Mouse (Mus musculus) MEL (cell line): ENCODE measurements around the gene Fam110a. TPM values are rescaled to one million over a fixed set of nuclear protein-coding genes. Genes with fewer than 3 reads are reported as not detected.
A peak's percentile ranks its signal among the peaks of the same experiment; 100 is the strongest.

Experiments
- DNase-seq: peaks from one replicate; pipeline ENCODE4 v3.0.0; 2011; ENCODE audit warnings: low read depth, low spot score
- H3K27ac ChIP-seq: 2 replicates; pipeline ENCODE4 v1.5.1; 2012; ENCODE audit warnings: low read depth, mild to moderate bottlenecking, control low read depth, low read length, moderate library complexity; ENCODE audit not compliant: control insufficient read depth
- H3K27me3 ChIP-seq, 2 experiments: fragments of 150-350 bp in 1 of 2; sonication (generic) in 1 of 2; 2 replicates each; pipeline ENCODE4 v1.6.1; 2012; ENCODE audit warnings: low read length in 2 of 2, mild to moderate bottlenecking in 2 of 2, improper control_type of control experiment in 1 of 2, moderate library complexity in 1 of 2; ENCODE audit not compliant: insufficient read depth in 2 of 2, control insufficient read depth in 1 of 2
- H3K36me3 ChIP-seq, 2 experiments: 2 replicates each; pipeline ENCODE4 v1.6.1; 2012 to 2014; ENCODE audit warnings: low read length in 2 of 2, improper control_type of control experiment in 1 of 2, inconsistent platforms in 1 of 2, mild to moderate bottlenecking in 1 of 2; ENCODE audit not compliant: insufficient read depth in 2 of 2, control insufficient read depth in 1 of 2
- H3K4me1 ChIP-seq, 2 experiments: fragments of 150-350 bp in 1 of 2; sonication (generic) in 1 of 2; 2 replicates each; pipeline ENCODE4 v1.6.1; 2012; ENCODE audit warnings: low read length in 2 of 2, improper control_type of control experiment in 1 of 2, mild to moderate bottlenecking in 1 of 2; ENCODE audit not compliant: insufficient read depth in 2 of 2, control insufficient read depth in 1 of 2
- H3K4me3 ChIP-seq, 2 experiments: fragments of 150-350 bp in 1 of 2; sonication (generic) in 1 of 2; 2 replicates each; pipeline ENCODE4 v1.5.1; 2012; ENCODE audit warnings: low read depth in 2 of 2, low read length in 2 of 2, mild to moderate bottlenecking in 2 of 2, moderate library complexity in 2 of 2, control low read depth in 1 of 2, improper control_type of control experiment in 1 of 2; ENCODE audit not compliant: control insufficient read depth in 1 of 2, insufficient read depth in 1 of 2
- H3K79me2 ChIP-seq: 2 replicates; pipeline ENCODE4 v1.6.1; 2012; ENCODE audit warnings: mild to moderate bottlenecking, low read length, moderate library complexity; ENCODE audit not compliant: control insufficient read depth, poor library complexity, insufficient read depth
- H3K9ac ChIP-seq: 2 replicates; pipeline ENCODE4 v1.6.1; 2012; ENCODE audit warnings: low read depth, mild to moderate bottlenecking, control low read depth, low read length, moderate library complexity; ENCODE audit not compliant: control insufficient read depth, poor library complexity, severe bottlenecking
- H3K9me3 ChIP-seq: fragments of 150-350 bp; sonication (generic); replicated peaks from 2 replicates; pipeline ENCODE4 v1.6.1; 2012; ENCODE audit warnings: mild to moderate bottlenecking, low read length, improper control_type of control experiment, moderate library complexity; ENCODE audit not compliant: insufficient read depth
- CHD2 ChIP-seq: IDR thresholded peaks from 2 replicates; pipeline ENCODE4 v1.6.1; 2011; ENCODE audit warnings: low read length, improper control_type of control experiment
- E2F4 ChIP-seq: IDR thresholded peaks from 2 replicates; pipeline ENCODE4 v1.6.1; 2011; ENCODE audit warnings: low read depth, low read length, improper control_type of control experiment, borderline replicate concordance
- GATA1 ChIP-seq: IDR thresholded peaks from 2 replicates; pipeline ENCODE4 v1.6.1; 2011; ENCODE audit warnings: low read depth, low read length, improper control_type of control experiment
- KAT2A ChIP-seq: conservative IDR thresholded peaks from 2 replicates; pipeline ENCODE4 v1.6.1; 2012; ENCODE audit warnings: low read depth, low read length, improper control_type of control experiment, inconsistent platforms
- MEF2A ChIP-seq: IDR thresholded peaks from 2 replicates; pipeline ENCODE4 v1.6.1; 2014; ENCODE audit warnings: low read depth, mild to moderate bottlenecking, inconsistent platforms, low read length, improper control_type of control experiment; ENCODE audit not compliant: poor library complexity, insufficient replicate concordance, severe bottlenecking; ENCODE audit errors: extremely low read depth
- MYC ChIP-seq: IDR thresholded peaks from 2 replicates; pipeline ENCODE4 v1.6.1; 2011; ENCODE audit warnings: low read depth, mild to moderate bottlenecking, low read length, improper control_type of control experiment, moderate library complexity
- POLR2A ChIP-seq, 2 experiments: IDR thresholded peaks; 2 replicates each; pipeline ENCODE4 v1.6.1; 2011 to 2012; ENCODE audit warnings: low read length in 2 of 2, mild to moderate bottlenecking in 2 of 2, control low read depth in 1 of 2, improper control_type of control experiment in 1 of 2, low read depth in 1 of 2, moderate library complexity in 1 of 2; ENCODE audit not compliant: control insufficient read depth in 1 of 2, insufficient read depth in 1 of 2, poor library complexity in 1 of 2
- POLR2AphosphoS5 ChIP-seq: IDR thresholded peaks from 2 replicates; pipeline ENCODE4 v1.6.1; 2012; ENCODE audit warnings: low read depth, borderline replicate concordance, mild to moderate bottlenecking, inconsistent platforms, low read length, moderate library complexity, mixed read lengths
- RCOR1 ChIP-seq: IDR thresholded peaks from 2 replicates; pipeline ENCODE4 v1.6.1; 2012; ENCODE audit warnings: low read depth, mild to moderate bottlenecking, inconsistent platforms, low read length, improper control_type of control experiment
- SIN3A ChIP-seq: IDR thresholded peaks from 2 replicates; pipeline ENCODE4 v1.6.1; 2012; ENCODE audit warnings: low read length, improper control_type of control experiment, inconsistent platforms
- TCF12 ChIP-seq: IDR thresholded peaks from 2 replicates; pipeline ENCODE4 v1.6.1; 2014; ENCODE audit warnings: low read depth, mild to moderate bottlenecking, inconsistent platforms, low read length, improper control_type of control experiment, moderate library complexity
- polyA plus RNA-seq, 2 experiments: library from polyadenylated mRNA; stranded (reverse) in 1 of 2; unstranded in 1 of 2; fragments of >175 nt in 1 of 2; fragments of >200 nt in 1 of 2; gene quantifications; 2 replicates each; pipeline versions ENCODE4 v1.2.1 to v1.2.4; 2012; ENCODE audit warnings: low replicate concordance in 2 of 2, low read depth in 1 of 2; ENCODE audit not compliant: insufficient read length in 2 of 2, insufficient read depth in 1 of 2, missing spikeins in 1 of 2
- total RNA-seq: library from RNA; depleted of rRNA; stranded (reverse); fragments of 300-350 nt; gene quantifications from 2 replicates; pipeline ENCODE4 v1.2.3, GENCODE M21; 2012

The Fam110a gene
- total and polyA plus RNA-seq, 3 experiments, result 5.7 to 10.8 TPM; not detected in 1

- H3K36me3 ChIP-seq, result peaks cover 0 to 2% of the 10 kb centered on the region in 2 experiments; a peak in 1 of 4 replicates
- no peak overlapping the region for H3K27ac ChIP-seq
- DNase-seq, result no peak
- TF ChIP-seq MEF2A, result no peak
- 0 out of 4 replicates have a peak, but pooled peaks of 1 of the 2 experiments have one; percentile 2 for TF ChIP-seq POLR2A (IDR thresholded peaks at IDR 0.05; ENCODE audit: control insufficient read depth in 1 of 2, insufficient read depth in 1 of 2, low read depth in 1 of 2, low read length in 2 of 2, poor library complexity in 1 of 2)
- peak overlapping the region; percentile 13; the same call in 1 of the 2 replicates for H3K9ac ChIP-seq
- H3K4me3 ChIP-seq, result peak overlapping the region; percentile 64 to 79; a peak in 3 of 4 replicates
- H3K79me2 ChIP-seq, result peaks cover 7% of the 10 kb centered on the region
- no peaks in the 10 kb centered on the region for H3K9me3 ChIP-seq
- H3K4me1 ChIP-seq, result peaks cover 0 to 22% of the 10 kb centered on the region in 2 experiments; a peak in 2 of 4 replicates
- H3K27me3 ChIP-seq, result no peaks in the 10 kb centered on the region
Observed at GRCm38 (mm10) chr2:151980355-151980693, 305 bp upstream of the Fam110a start.

- Histone ChIP-seq H3K79me2 (peaks cover 7% of the 10 kb centered on the region), H3K9me3 (no peaks in the 10 kb centered on the region), H3K4me3 (no peak overlapping the region), H3K27me3 (no peaks in the 10 kb centered on the region), H3K36me3 (peaks cover 0 to 2% of the 10 kb centered on the region in 2 experiments; a peak in 1 of 4 replicates), H3K4me1 (peaks cover 0 to 22% of the 10 kb centered on the region in 2 experiments; a peak in 2 of 4 replicates), H3K27ac (no peak overlapping the region), H3K9ac (no peak overlapping the region)
- TF ChIP-seq TCF12 (no peak), RCOR1 (no peak), CHD2 (no peak), KAT2A (no peak), POLR2AphosphoS5 (no peak), GATA1 (no peak), MYC (no peak)
- DNase-seq, result no peak
Observed at GRCm38 (mm10) chr2:151978494-151978893, 1.5 kb downstream of the Fam110a start.

GRCm38 (mm10) chr2:151977689-151978440, 2.2 kb downstream of the Fam110a start:
- peaks cover 7% of the 10 kb centered on the region for H3K79me2 ChIP-seq
- H3K27ac ChIP-seq, result no peak overlapping the region
- H3K4me3 ChIP-seq, result no peak overlapping the region
- no peaks in the 10 kb centered on the region for H3K27me3 ChIP-seq
- no peak for DNase-seq
- H3K36me3 ChIP-seq, result peaks cover 0 to 2% of the 10 kb centered on the region in 2 experiments; a peak in 1 of 4 replicates
- H3K9me3 ChIP-seq, result no peaks in the 10 kb centered on the region
- H3K9ac ChIP-seq, result no peak overlapping the region
- H3K4me1 ChIP-seq, result peaks cover 0 to 22% of the 10 kb centered on the region in 2 experiments; a peak in 2 of 4 replicates
- TF ChIP-seq GATA1, result no peak
- no peak for TF ChIP-seq MEF2A
- TF ChIP-seq SIN3A, result no peak
- no peak for TF ChIP-seq E2F4
- no peak for TF ChIP-seq TCF12
